Mouse (Mus musculus): ENCODE measurements at regions not wholly inside any gene's neighbourhood (a gene's known extent, or its start where the extent isn't known, plus 50 kb on each side); places are given as distances from the start of the nearest gene placed in this dataset.

DNA sequence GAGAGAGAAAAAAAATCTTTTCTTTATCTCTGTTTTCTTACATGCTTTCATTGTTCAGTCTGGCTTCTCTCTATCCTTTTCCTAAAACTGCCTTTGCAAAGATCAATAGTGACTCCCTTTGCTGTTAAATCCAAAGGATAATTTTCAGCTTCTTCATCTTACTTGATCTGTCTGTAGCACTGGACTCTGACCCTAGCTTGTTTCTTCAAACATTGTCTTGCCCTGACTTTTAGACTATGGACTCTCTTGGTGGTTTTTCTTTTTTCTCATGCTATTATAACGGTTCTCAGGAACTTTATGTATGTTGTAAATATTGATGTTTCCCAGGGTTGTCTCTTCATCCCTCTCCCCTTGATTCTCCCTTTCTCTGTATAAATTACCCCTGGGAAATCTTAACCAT, 58.0 kb upstream of the Pkn2 start:
- no peak for TF ChIP-seq CTCF (IDR thresholded peaks at IDR 0.05)
- TF ChIP-seq EP300 (IDR thresholded peaks at IDR 0.05): no peak

All from lung, postnatal 0 days (tissue).